Mouse (Mus musculus): ENCODE data around the gene Cds2. TPM values are rescaled to one million over a fixed set of nuclear protein-coding genes. Genes with fewer than 3 reads are reported as not detected.
"Not testable (repeated sequence)": the region's sequence is repeated elsewhere in the genome, so short reads cannot be mapped to it uniquely, and the experiment has no call there.

Cds2 gene
- polyA plus RNA-seq (2015; fragmentation: Nextera tagmentation; extraction: Ambion mirVana): 49.4 and 57.8 TPM in 2 replicates

GRCm38 (mm10) chr2:132262879-132263398 is at the start of gene Cds2:
TSS of gene Cds2 (plus strand) at chr2:132263148.
- Histone ChIP-seq H3K9ac (replicated peaks) (peak within 1 kb of the TSS; percentile 97), H3K4me1 (peaks cover 20% of the 10 kb centered on the region), H3K27me3 (replicated peaks) (no peaks in the 10 kb centered on the region), H3K36me3 (no peaks in the 10 kb centered on the region), H3K4me2 (peak within 1 kb of the TSS; percentile 62), H3K27ac (replicated peaks) (peak within 1 kb of the TSS; percentile 91), H3K4me3 (replicated peaks) (peak within 1 kb of the TSS; percentile 96), H3K9me3 (replicated peaks) (no peaks in the 10 kb centered on the region)
- peak; percentile 98 for ATAC-seq (ENCODE audit: low FRiP score)
- 0% methylated on average over 47 of the region's 49 CpGs for WGBS

GRCm38 (mm10) chr2:132221611-132222073 is 41.3 kb upstream of the Cds2 start:
- H3K4me3 ChIP-seq (replicated peaks): no peak overlapping the region
- H3K36me3 ChIP-seq: no peaks in the 10 kb centered on the region
- no peaks in the 10 kb centered on the region for H3K9me3 ChIP-seq (replicated peaks)
- no peak overlapping the region for H3K27ac ChIP-seq (replicated peaks)
- H3K4me2 ChIP-seq: no peak overlapping the region
- no peak overlapping the region for H3K9ac ChIP-seq (replicated peaks)
- WGBS: 74% methylated on average over 11 of the region's 11 CpGs
- no peaks in the 10 kb centered on the region for H3K27me3 ChIP-seq (replicated peaks)
- H3K4me1 ChIP-seq: no peaks in the 10 kb centered on the region
- no peak for ATAC-seq (ENCODE audit: low FRiP score)

- Histone ChIP-seq H3K4me2 (no peak overlapping the region), H3K4me3 (replicated peaks) (no peak overlapping the region), H3K36me3 (no peaks in the 10 kb centered on the region), H3K9ac (replicated peaks) (no peak overlapping the region), H3K27me3 (replicated peaks) (no peaks in the 10 kb centered on the region), H3K9me3 (replicated peaks) (no peaks in the 10 kb centered on the region), H3K27ac (replicated peaks) (no peak overlapping the region), H3K4me1 (no peaks in the 10 kb centered on the region)
- ATAC-seq (ENCODE audit: low FRiP score): no peak
- WGBS: 90% methylated on average over 4 of the region's 4 CpGs
Measured at GRCm38 (mm10) chr2:132224359-132224758, 38.6 kb upstream of the Cds2 start.

GRCm38 (mm10) chr2:132232413-132232945 is 30.5 kb upstream of the Cds2 start:
- ATAC-seq (ENCODE audit: low FRiP score): no peak
- no peaks in the 10 kb centered on the region for H3K27me3 ChIP-seq (replicated peaks)
- 74% methylated on average over 3 of the region's 3 CpGs for WGBS

GRCm38 (mm10) chr2:132233985-132234765 is 28.8 kb upstream of the Cds2 start:
- no peak for ATAC-seq (ENCODE audit: low FRiP score)
- H3K4me1 ChIP-seq: no peaks in the 10 kb centered on the region
- H3K9ac ChIP-seq (replicated peaks): no peak overlapping the region
- no peaks in the 10 kb centered on the region for H3K27me3 ChIP-seq (replicated peaks)
- H3K4me2 ChIP-seq: no peak overlapping the region
- no peak overlapping the region for H3K4me3 ChIP-seq (replicated peaks)
- no peak overlapping the region for H3K27ac ChIP-seq (replicated peaks)
- no peaks in the 10 kb centered on the region for H3K9me3 ChIP-seq (replicated peaks)
- no peaks in the 10 kb centered on the region for H3K36me3 ChIP-seq
- WGBS: 65% methylated on average over 16 of the region's 16 CpGs

More at GRCm38 (mm10) chr2:132232413-132232945, 30.5 kb upstream of the Cds2 start:
- H3K9ac ChIP-seq (replicated peaks): no peak overlapping the region
- H3K4me1 ChIP-seq: no peaks in the 10 kb centered on the region
- H3K4me2 ChIP-seq: no peak overlapping the region
- H3K36me3 ChIP-seq: no peaks in the 10 kb centered on the region
- no peak overlapping the region for H3K4me3 ChIP-seq (replicated peaks)
- no peaks in the 10 kb centered on the region for H3K9me3 ChIP-seq (replicated peaks)
- no peak overlapping the region for H3K27ac ChIP-seq (replicated peaks)

GRCm38 (mm10) chr2:132235291-132235690 is 27.7 kb upstream of the Cds2 start:
- Histone ChIP-seq H3K4me2 (no peak overlapping the region), H3K36me3 (no peaks in the 10 kb centered on the region), H3K9me3 (replicated peaks) (no peaks in the 10 kb centered on the region), H3K4me3 (replicated peaks) (no peak overlapping the region), H3K4me1 (no peaks in the 10 kb centered on the region), H3K27ac (replicated peaks) (no peak overlapping the region), H3K9ac (replicated peaks) (no peak overlapping the region), H3K27me3 (replicated peaks) (no peaks in the 10 kb centered on the region)
- 46% methylated on average over 2 of the region's 2 CpGs for WGBS
- ATAC-seq (ENCODE audit: low FRiP score): no peak

- no peak for ATAC-seq (ENCODE audit: low FRiP score)
Measured at GRCm38 (mm10) chr2:132235975-132236374, 27.0 kb upstream of the Cds2 start.

GRCm38 (mm10) chr2:132239434-132239833 is 23.5 kb upstream of the Cds2 start:
- not testable (repeated sequence) for H3K36me3 ChIP-seq; H3K4me3 ChIP-seq (replicated peaks); H3K27me3 ChIP-seq (replicated peaks); H3K4me1 ChIP-seq; H3K4me2 ChIP-seq; H3K9ac ChIP-seq (replicated peaks); H3K27ac ChIP-seq (replicated peaks); H3K9me3 ChIP-seq (replicated peaks); ATAC-seq (ENCODE audit: low FRiP score)
- 97% methylated on average over 3 of the region's 3 CpGs for WGBS

More at GRCm38 (mm10) chr2:132235975-132236374, 27.0 kb upstream of the Cds2 start:
- H3K4me1 ChIP-seq: no peaks in the 10 kb centered on the region
- no peak overlapping the region for H3K4me2 ChIP-seq
- no peaks in the 10 kb centered on the region for H3K36me3 ChIP-seq
- H3K27me3 ChIP-seq (replicated peaks): no peaks in the 10 kb centered on the region
- H3K9ac ChIP-seq (replicated peaks): no peak overlapping the region
- H3K4me3 ChIP-seq (replicated peaks): no peak overlapping the region
- 82% methylated on average over 7 of the region's 7 CpGs for WGBS
- H3K27ac ChIP-seq (replicated peaks): no peak overlapping the region
- H3K9me3 ChIP-seq (replicated peaks): no peaks in the 10 kb centered on the region

- H3K4me2 ChIP-seq; H3K4me1 ChIP-seq; H3K4me3 ChIP-seq (replicated peaks); H3K27me3 ChIP-seq (replicated peaks); H3K27ac ChIP-seq (replicated peaks); H3K9me3 ChIP-seq (replicated peaks); H3K36me3 ChIP-seq; H3K9ac ChIP-seq (replicated peaks): not testable (repeated sequence)
- WGBS: 32% methylated on average over 8 of the region's 10 CpGs
- ATAC-seq (ENCODE audit: low FRiP score): peak; percentile 69; the same call in 1 of the 2 replicates
Measured at GRCm38 (mm10) chr2:132240457-132240856, 22.5 kb upstream of the Cds2 start.

GRCm38 (mm10) chr2:132243370-132243769 is 19.6 kb upstream of the Cds2 start:
- Histone ChIP-seq H3K4me1 (peaks cover 14% of the 10 kb centered on the region), H3K4me2 (no peak overlapping the region), H3K27me3 (replicated peaks) (no peaks in the 10 kb centered on the region), H3K9ac (replicated peaks) (no peak overlapping the region), H3K27ac (replicated peaks) (no peak overlapping the region), H3K9me3 (replicated peaks) (no peaks in the 10 kb centered on the region), H3K4me3 (replicated peaks) (no peak overlapping the region), H3K36me3 (peaks cover 6% of the 10 kb centered on the region)
- WGBS: 95% methylated on average over 3 of the region's 3 CpGs
- ATAC-seq (ENCODE audit: low FRiP score): no peak

GRCm38 (mm10) chr2:132247539-132248313 is 15.2 kb upstream of the Cds2 start, which contains the start of gene Tmem230:
TSS of gene Tmem230 (minus strand) at chr2:132247807.
- Histone ChIP-seq H3K4me3 (replicated peaks) (peak within 1 kb of the TSS; percentile 69), H3K36me3 (peaks cover 9% of the 10 kb centered on the region), H3K9ac (replicated peaks) (peak within 1 kb of the TSS; percentile 64), H3K27ac (replicated peaks) (peak within 1 kb of the TSS; percentile 86), H3K4me2 (peak within 1 kb of the TSS; percentile 93), H3K27me3 (replicated peaks) (no peaks in the 10 kb centered on the region), H3K9me3 (replicated peaks) (no peaks in the 10 kb centered on the region), H3K4me1 (peaks cover 29% of the 10 kb centered on the region)
- ATAC-seq (ENCODE audit: low FRiP score): peak; percentile 94
- 4% methylated on average over 50 of the region's 50 CpGs for WGBS

Data from neural tube, embryonic 15.5 days (tissue).